Mouse (Mus musculus) heart, adult 8-10 months (tissue): ENCODE measurements at regions not wholly inside any gene's neighbourhood (a gene's known extent, or its start where the extent isn't known, plus 50 kb on each side); places are given as distances from the start of the nearest gene placed in this dataset.

Experiments
- DNase-seq: peaks from one replicate; pipeline ENCODE4 v3.0.0; 2022; ENCODE audit warnings: low spot score

DNA sequence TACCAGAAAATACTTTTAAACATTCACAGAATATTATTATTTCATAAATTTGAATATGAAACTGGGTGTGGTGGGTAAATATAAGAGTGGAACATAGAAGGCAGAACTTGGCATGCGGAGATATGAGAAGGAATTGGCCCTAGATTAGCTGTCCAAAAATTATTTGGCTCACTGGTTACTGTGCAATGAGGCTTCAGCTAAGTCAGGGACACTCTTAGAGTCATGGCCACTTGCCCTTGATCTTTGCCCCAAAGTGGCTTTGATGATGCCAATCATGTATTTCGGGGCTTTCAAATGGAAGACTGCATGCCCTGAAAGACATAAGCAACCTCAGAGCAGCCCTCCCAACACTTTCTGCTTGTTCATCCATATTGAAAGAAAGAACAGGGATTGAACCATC is 76.9 kb downstream of the Pxdc1 start:
- DNase-seq: no peak

DNA sequence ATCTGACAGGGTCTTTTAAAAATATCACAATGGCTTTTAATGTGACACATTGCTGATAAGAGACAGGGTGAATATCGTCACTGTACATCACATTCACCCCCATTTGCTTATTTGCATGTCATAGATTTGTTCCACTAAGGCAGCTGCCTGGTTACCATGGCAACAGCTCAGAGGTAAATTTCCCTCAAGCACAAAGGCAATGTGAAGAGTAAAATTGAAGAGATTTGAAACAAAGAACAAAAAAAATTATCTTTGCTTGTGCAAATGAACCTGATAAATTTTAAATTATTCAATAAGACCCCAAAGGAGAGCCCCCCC is 77.3 kb downstream of the Pxdc1 start:
- DNase-seq: no peak

DNA sequence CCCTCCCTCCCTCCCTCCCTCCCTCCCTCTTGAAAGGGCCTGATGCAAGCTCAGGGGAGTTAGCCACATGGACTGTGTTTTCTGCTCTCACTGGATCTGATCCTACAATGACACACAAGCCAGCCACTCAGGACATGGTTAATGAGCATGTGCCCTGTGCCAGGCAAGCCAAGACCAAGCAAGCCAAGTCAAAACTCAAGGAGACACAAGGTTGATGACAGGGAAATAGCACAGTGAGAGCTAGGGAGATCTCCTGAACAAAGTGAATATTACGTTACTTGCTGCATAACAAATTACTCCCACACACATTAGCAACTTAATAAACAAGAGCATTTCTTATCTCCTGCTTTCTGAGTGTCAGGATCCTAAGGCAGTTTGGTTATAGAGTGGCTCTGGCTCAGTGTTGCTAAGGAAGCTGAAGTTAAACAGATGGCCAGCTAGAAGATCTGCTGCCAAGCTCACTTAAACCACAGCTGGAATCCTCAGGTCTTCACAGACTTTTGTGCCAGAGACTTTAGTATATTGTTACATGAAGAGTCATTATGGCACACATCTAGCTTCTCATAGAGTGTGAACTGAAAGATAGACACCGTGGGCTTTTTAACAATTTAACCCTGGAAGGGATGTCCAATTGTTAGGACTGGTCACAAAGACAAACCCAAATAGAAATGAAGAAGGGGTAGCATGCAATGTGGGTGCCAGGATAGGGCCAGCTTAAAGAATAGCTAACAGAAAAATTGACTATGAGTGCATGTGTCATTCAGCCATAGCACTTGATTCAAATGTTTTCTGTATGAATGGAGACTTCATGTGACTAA is 77.9 kb downstream of the Pxdc1 start:
- DNase-seq: peak; percentile 24

DNA sequence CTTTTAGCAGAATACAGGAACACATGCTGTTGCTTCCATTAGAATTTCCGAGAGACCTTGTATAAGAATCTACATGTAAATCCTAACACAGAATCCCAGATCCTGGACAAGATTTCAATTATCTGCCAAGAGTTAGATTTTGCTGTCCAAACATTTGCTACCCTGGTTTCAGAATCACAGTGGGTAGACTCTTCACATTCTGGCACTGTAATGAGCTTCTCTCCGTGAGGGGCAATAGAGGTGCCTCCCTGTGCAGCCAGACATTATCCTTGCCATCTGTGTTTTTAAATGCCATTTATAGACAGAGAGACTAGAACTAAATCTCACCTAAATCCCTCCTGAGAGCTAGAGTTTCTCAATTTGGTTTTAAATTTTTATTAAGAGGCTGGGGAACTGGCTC is 84.0 kb downstream of the Pxdc1 start:
- DNase-seq: no peak

DNA sequence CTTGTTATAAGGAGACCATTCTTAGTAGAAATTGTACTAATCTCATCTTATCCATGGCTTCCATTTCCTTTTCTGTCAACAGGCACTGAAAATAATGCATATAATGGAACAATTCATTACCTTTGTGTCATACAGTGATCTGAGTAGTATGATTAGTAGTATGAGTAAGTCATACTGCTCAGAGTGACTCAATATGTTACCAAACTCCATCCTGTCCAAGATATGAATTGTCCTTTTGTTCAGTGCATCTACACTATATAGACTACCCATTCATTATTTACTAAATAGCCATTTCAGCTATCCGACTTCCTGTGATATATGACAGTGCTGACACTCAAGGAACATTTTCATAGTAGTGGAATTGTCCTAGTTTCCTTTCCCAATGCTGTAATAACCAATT is 86.6 kb downstream of the Pxdc1 start:
- no peak for DNase-seq

DNA sequence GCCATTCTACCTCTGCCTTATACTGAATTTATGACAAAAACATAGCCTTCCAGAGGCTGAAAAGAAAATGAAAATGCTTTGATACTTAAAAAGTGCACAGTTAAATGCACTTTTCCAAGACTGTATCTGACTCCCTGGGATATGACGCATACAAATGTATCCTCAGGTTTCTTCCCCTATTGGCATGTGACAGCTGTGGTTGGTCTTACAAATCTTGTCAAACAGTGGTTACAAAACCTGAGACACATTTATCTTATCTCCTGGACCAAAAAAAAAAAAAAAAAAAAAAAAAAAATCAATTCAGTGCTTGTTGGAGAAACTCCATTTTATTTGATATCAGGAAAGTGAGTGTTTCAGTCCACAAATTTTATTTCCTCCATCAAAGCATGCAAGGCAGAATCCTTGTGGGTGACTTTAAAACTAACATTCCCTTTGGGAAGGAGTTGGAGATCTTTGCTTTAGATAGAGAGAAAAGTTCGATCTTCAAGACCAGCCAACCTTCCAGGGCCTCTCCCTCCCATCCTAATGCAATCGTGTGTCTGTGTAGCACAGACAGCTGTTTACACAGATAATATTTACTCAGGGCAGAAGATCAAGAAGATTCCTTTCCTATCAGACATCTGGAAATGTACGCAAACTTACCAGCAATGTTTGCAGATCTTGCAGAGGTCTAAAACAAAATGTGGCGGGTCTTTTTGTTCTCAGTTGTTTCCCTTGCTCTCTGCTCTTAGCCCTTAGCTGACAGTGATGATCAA is 103.0 kb downstream of the Pxdc1 start:
- DNase-seq: no peak

DNA sequence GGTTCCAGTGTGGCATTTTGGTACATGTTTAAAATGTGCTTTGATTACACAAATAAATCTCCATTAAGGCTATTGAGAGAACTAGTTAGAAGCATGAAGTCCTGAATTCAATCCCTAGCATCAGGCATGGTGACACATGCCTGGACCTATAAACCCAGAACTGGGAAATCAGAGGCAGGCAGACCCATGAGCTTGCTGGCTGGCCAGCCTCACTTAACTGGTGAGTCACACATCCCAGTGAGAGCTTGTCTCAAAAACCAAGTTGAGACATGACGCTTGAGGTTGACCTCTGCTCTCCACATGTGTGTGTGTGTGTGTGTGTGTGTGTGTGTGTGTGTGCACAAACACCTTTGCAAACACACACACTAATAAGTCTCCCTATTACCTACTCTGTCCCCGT is 112.6 kb downstream of the Pxdc1 start:
- DNase-seq: no peak

DNA sequence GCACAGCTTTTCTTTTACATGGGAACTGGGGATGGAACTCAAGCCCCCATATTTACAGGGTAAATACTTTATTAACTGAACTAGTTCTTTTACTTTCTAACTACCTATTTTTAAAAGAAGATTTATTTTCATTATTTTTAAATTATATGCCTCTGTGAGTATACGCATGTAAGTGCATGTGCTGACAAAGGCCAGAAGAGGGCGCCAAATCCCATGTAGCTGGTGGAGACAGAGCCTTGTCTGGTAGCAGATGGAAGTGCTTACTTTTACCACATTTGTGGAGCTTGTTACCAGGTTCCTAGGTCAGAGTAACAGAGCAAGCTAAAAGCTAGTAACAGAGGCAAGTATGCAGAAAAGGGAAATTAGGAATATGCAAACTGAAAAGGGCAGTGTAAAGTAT is 119.4 kb downstream of the Pxdc1 start:
- no peak for DNase-seq

DNA sequence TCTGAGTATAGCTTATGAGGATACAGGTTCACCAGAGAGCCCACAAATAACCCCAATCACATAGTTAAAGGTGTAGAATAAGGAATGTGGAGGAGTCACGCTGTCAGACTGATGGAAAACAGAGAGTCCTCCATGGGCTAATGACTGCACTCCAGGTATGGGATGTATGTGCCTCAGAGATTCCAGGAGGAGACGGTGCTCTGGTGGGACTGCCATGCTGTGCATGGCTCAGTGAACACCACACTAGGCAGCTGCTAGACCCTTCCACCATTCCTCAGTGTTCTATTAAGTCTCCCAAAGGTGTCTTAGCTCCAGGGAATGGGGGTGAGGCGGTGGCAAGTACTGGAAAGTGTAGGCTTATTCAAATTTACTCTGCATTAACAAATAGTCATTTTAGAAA is 142.0 kb downstream of the Pxdc1 start:
- DNase-seq: no peak

DNA sequence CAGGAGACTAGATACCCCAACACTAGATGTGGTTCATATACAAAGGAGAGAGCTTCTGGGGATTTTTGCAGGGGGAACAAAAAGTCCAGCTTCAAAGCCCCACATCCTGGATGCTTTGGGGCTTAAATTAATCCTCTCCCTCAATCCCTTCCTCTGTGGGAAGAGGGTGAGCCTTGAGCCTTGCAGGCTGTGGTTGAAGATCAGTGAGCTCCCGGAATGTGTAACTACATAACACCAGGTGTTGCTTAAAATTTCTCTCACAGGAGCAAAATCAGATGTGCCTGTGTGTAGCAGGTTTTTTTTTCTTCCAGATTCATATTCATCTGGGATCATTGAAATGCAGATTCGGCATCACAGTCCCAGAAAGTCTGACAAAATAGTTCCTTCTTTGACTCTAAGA is 146.1 kb downstream of the Pxdc1 start:
- no peak for DNase-seq

DNA sequence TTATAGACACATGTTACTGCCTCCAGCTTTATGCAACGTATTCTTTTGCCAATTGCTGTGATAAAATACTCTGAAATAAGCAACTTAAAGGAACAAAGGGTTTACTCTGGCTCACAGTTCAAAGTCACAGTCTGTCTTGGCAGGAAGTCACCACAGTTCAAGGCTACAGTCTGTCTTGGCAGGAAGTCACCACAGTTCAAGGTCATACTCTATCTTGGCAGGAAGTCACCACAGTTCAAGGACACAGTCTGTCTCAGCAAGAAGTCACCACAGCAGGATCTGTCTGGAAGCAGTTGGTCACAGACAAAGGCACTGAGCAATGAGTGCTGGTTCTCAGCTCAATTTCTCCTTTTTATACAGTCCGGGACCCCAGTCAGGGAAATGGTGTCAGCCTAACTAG is 147.4 kb downstream of the Pxdc1 start:
- DNase-seq: no peak

DNA sequence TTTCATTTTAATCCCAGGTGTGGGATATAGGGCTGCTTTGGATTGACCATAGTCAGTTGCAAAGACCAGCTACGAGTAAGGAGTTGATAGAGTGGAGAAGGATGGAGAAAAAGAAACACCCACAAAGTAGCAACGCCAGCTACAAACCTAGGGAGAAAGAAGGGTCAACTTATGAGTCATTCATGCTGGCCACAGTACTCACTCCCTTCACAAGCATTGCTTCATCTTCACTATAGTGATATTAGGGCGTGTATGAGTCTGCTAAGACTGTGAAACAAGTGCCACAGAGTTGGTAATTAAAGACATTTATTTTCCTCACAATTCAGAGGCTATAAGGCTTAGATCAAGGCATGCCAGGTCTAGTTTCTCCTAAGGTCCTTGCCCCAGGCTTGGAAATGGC is 148.4 kb downstream of the Pxdc1 start:
- DNase-seq: no peak

DNA sequence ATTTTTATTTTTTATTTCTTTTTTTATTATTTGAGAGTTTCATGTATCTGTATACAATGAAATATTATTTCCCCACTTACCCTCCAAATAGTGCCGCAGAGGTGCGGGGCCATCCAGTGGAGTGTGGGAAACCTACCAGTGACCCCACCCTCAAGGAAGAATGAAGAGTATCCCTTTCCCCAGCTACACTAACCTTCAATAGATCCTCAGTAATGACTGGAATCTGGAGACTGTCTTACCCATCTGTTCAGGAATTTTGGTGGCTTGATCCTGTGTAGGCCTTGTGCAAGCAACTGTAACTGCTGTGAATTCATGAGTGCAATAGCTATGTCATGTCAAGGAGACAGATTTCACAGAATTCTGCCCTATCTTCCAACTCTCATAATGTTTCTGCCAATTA is 153.9 kb upstream of the Slc22a23 start:
- no peak for DNase-seq

DNA sequence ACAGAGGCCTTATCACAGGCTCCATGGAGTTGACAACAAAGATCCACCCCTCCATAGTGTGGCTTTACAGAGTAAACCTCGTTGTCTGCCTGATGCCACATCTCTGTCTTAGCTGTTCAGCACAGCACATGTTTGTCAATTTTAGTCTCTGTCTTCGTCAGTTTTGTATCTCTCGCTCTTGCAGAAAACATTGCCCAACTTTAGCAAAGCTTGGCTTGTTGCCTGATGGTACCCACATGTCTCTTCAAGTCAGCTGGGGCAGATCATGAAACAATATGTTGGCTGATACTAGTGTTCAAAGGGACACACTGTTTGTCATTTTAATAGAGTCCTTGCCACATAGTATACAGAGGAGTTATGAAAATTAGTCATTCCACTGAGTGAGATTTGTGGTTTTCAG is 152.7 kb upstream of the Slc22a23 start:
- no peak for DNase-seq

DNA sequence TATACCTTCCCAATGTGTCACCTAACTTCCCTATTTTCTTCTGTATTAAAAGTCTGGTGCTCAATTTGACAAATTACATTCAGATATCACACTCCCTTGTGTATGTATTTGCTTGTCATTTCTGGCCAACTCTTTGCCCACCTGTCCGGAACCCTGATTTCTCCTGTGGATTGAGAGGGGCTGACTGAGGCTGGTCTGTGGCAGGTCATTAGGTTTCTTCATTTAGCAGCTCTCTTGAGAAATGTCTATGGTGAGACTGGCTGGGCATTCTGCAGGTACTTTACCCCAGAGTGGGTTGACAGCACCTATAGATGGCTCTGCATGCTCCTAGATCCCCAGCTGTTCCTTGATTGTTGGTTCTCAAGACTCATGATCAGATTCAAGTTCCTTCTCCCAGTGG is 139.8 kb upstream of the Slc22a23 start:
- no peak for DNase-seq

DNA sequence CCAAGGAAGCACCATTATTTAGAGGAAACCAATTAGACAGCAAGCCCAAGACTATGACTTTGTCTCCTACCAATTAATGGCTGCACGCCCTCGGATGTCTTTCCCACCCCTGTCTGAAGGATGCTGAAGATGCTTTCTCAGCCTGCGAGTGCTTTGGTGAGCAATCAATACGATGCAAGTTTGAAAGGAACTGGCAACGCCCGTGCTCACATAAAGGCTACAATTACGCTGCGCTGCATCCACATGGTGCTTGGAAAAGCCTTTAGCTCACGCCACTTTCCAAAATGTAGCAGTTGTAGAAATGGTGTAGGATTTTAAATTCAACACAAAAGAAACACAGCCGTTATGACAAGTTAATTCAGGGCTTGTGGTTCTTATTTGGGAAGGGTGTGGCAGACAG is 136.5 kb upstream of the Slc22a23 start:
- no peak for DNase-seq

DNA sequence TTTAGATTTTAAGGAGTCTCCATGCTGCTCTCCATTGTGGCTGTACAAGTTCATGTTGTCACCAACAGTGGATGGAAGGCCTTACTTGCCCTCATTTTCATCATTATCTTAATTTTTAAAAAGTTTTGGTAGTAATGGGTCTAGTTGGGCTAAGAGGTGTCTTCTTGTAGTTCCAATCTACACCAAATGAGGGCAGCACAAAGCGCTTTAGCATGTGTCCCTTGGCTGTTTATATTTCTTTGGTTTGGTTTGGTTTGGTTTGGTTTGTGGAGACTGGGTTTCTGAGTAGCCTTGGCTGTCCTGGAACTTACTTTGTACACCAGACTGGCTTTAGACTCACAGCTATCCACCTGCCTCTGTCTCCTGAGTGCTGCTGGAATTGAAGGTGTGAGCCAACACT is 125.4 kb upstream of the Slc22a23 start:
- DNase-seq: no peak

DNA sequence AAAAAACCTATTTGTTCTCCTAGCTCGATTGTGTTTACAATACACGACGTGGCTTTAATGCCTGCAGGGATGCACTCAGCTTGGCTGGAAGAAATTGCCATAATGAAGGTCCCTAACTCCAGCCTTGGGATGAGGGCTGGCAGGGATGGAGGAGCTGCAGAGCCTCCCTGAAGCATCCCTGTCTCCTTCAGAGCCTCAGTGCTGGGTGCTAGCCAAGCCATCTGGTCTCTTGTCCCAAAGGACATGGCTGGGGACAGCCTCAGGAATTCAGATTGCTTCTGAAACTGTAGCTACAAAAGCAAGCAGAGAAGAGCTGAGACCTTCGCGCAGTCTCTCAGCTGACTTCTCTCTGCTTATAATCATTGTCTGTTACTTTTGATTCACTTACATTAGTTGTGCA is 124.6 kb upstream of the Slc22a23 start:
- DNase-seq: no peak

DNA sequence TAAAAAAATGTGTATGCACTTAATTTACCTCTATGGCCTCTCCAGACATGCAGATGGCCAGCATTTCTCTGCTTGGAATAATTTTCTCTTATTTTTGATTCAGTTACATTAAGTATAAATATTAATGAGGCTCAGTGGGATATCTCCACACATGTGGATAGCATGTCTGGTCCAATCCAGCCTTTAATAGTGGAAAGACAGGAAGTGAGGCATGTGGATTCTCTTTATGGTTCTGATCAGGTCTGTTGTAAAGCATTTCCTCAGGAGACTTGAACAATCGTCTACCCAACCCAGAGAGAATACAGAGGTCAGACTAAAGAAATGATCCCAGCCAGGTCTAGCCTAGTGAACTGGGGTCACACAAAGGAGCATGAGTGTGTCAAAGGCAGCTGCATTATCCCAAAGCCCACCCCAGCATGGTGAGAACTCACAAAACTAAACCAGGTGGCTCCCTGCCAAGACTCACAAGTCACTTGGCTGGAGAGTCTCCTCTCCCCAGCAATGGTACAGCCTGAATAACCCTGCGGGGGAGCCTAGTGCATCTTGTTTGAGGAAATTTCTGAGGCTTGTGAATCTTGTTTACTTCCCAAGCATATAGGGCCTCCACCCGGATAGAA is 123.3 kb upstream of the Slc22a23 start:
- DNase-seq: no peak

DNA sequence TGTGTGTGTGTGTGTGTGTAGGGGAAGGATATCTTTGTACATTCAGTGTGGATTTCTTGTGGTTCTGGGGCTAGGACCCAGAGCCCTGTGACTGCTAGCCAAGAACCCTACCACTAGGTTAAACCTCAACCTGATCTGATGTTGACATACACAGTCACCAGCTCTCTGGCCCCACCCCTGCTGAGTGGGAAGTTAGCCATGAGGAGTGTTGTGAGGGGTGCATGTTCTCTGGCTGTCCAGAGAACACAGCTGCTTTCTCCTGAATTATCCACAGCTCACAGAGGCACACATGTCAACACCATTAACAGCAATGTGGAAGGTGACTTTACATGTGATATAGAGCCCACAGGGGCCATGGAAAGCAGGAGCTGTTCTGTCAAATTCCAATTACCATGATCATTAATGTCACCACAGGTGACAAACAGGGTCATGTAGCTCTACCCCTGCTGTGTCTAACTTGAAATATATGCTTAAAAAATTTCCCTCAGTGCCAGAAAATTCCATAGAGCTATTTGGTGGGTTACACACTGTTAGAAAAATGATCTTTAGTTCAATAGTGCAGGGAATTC is 121.0 kb upstream of the Slc22a23 start:
- DNase-seq: no peak

DNA sequence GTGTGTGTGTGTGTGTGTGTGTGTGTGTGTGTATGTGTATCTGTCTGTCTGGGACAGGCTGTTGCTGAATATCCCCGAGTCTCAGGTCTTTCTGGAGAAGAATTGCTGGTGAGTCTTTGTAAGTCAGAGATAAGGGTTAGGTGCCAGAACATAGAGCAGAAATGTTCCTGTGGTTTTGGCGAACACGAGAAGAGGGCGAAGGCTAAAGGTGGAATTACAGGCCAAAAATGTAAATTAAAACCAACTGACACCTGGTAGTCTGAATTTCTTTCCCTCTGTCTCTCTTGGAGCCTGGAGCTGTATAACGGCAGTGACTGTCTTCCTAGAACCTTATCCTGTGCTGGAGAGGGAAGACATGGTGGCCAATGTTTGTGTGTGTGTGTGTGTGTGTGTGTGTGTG is 120.5 kb upstream of the Slc22a23 start:
- no peak for DNase-seq

DNA sequence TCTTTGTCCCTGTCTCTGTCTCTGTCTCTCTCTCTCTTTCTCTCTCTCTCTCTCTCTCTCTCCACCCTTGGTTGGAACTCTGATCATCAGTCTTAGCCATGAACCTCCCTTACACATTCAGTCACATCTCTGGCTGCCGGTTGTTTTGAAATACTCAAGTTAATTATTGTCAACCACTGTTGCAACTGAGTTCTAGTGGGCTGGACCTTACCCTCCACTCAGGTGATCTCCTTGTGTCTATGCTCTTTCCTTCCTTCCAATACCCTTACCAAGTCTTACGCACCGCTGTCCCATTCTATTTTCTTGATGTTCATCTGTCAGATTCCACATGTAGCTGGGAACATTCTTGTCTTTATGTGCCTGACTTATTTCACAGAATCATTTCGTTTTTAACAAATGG is 119.2 kb upstream of the Slc22a23 start:
- no peak for DNase-seq
